Mouse (Mus musculus) left cerebral cortex, postnatal 10 days (tissue): ENCODE results near the gene Bfsp2. TPM values are rescaled to one million over a fixed set of nuclear protein-coding genes. Genes with fewer than 3 reads are reported as not detected.

Source experiments
- DNase-seq, 2 experiments: peaks; one replicate each; pipeline ENCODE4 v3.0.0; 2021 to 2022; ENCODE audit warnings: low spot score in 2 of 2, mixed read lengths in 1 of 2; ENCODE audit errors: extremely low spot score in 1 of 2
- intact Hi-C: fragments of 180-260 bp; cut with DNase I; formaldehyde crosslinking; loops from one replicate; pipeline ENCODE4 v1.15.1; 2025
- total RNA-seq, 2 experiments: library from RNA; stranded (reverse); gene quantifications; 2 replicates each; pipeline ENCODE4 v1.2.3; 2021

The Bfsp2 gene
- total RNA-seq, 2 experiments from 2014 or later, result 1.4 to 2.9 TPM

GRCm38 (mm10) chr9:103398509-103399157 is 81.6 kb downstream of the Bfsp2 start:
- intact Hi-C loops, result no loop called here
- DNase-seq, result no peak

GRCm38 (mm10) chr9:103393256-103393655 is 87.0 kb downstream of the Bfsp2 start:
- intact Hi-C loops, result no loop called here
- no peak for DNase-seq

- no peak for DNase-seq
- intact Hi-C loops, result no loop called here
Observed at GRCm38 (mm10) chr9:103391796-103392372, 88.3 kb downstream of the Bfsp2 start.

- DNase-seq, result no peak
- intact Hi-C loops, result no loop called here
Observed at GRCm38 (mm10) chr9:103389261-103389660, 91.0 kb downstream of the Bfsp2 start.

- DNase-seq, result no peak
- intact Hi-C loops, result no loop called here
Observed at GRCm38 (mm10) chr9:103387011-103387653, 93.1 kb downstream of the Bfsp2 start.

- DNase-seq, result no peak
- intact Hi-C loops, result no loop called here
Observed at GRCm38 (mm10) chr9:103386573-103386972, 93.6 kb downstream of the Bfsp2 start.

- no peak for DNase-seq
- intact Hi-C loops, result no loop called here
Observed at GRCm38 (mm10) chr9:103385600-103385999, 94.6 kb downstream of the Bfsp2 start.

- DNase-seq, result no peak
- intact Hi-C loops, result no loop called here
Observed at GRCm38 (mm10) chr9:103384141-103384796, 96.0 kb downstream of the Bfsp2 start.

- intact Hi-C loops, result no loop called here
- DNase-seq, result no peak
Observed at GRCm38 (mm10) chr9:103383576-103383975, 96.6 kb downstream of the Bfsp2 start.

- no peak for DNase-seq
- intact Hi-C loops, result no loop called here
Observed at GRCm38 (mm10) chr9:103382989-103383388, 97.2 kb downstream of the Bfsp2 start.

- intact Hi-C loops, result no loop called here
- no peak for DNase-seq
Observed at GRCm38 (mm10) chr9:103380566-103380965, 99.7 kb downstream of the Bfsp2 start.

GRCm38 (mm10) chr9:103379199-103379598 is 101.0 kb downstream of the Bfsp2 start:
- intact Hi-C loops, result no loop called here
- no peak for DNase-seq

GRCm38 (mm10) chr9:103378686-103379085 is 101.5 kb downstream of the Bfsp2 start:
- DNase-seq, result no peak
- intact Hi-C loops, result no loop called here

GRCm38 (mm10) chr9:103376346-103377320 is 103.6 kb downstream of the Bfsp2 start:
- DNase-seq, result no peak
- intact Hi-C loops, result no loop called here

Other genes with a start within 250 kb of the Bfsp2 start
- 10 to 100 TPM; 13.7 to 19.2 TPM for gene Trf, start 250.0 kb downstream of the Bfsp2 start, total RNA-seq
- gene 1300017J02Rik, start 175.3 kb downstream of the Bfsp2 start, total RNA-seq, result under 1 TPM; 0.49 to 0.99 TPM
- 10 to 100 TPM; 26.0 to 27.4 TPM for gene Topbp1, start 175.2 kb downstream of the Bfsp2 start, total RNA-seq
- 100 to 1,000 TPM; 101 to 107 TPM for gene Cdv3, start 114.6 kb downstream of the Bfsp2 start, total RNA-seq